Mouse (Mus musculus) ES-Bruce4 (cell line): ENCODE measurements around the gene Ulk4. TPM values are rescaled to one million over a fixed set of nuclear protein-coding genes. Genes with fewer than 3 reads are reported as not detected.

ENCODE experiments used
- H3K27ac ChIP-seq: 2 replicates; pipeline ENCODE4 v1.5.1; 2012; ENCODE audit warnings: low read length, inconsistent platforms; ENCODE audit not compliant: insufficient read depth
- H3K27me3 ChIP-seq: 2 replicates; pipeline ENCODE4 v1.6.1; 2012; ENCODE audit warnings: mild to moderate bottlenecking, low read length, inconsistent platforms; ENCODE audit not compliant: control insufficient read depth, poor library complexity, insufficient read depth, severe bottlenecking
- H3K36me3 ChIP-seq: 2 replicates; pipeline ENCODE4 v1.6.1; 2012; ENCODE audit warnings: inconsistent platforms, mild to moderate bottlenecking, low read length, moderate library complexity; ENCODE audit not compliant: control insufficient read depth, poor library complexity, insufficient read depth, severe bottlenecking
- H3K4me1 ChIP-seq: one replicate; pipeline ENCODE4 v1.8.1; 2011; ENCODE audit warnings: low read length; ENCODE audit not compliant: control insufficient read depth, insufficient read depth
- H3K4me3 ChIP-seq: 2 replicates; pipeline ENCODE4 v1.5.1; 2011; ENCODE audit warnings: low read depth, mild to moderate bottlenecking, low read length
- H3K9ac ChIP-seq: 2 replicates; pipeline ENCODE4 v1.6.1; 2012; ENCODE audit warnings: low read depth, mild to moderate bottlenecking, inconsistent platforms; ENCODE audit not compliant: poor library complexity, severe bottlenecking
- H3K9me3 ChIP-seq: replicated peaks from 2 replicates; pipeline ENCODE4 v1.6.1; 2012; ENCODE audit warnings: mild to moderate bottlenecking, low read length, inconsistent platforms; ENCODE audit not compliant: control insufficient read depth, poor library complexity, insufficient read depth, severe bottlenecking
- CTCF ChIP-seq: IDR thresholded peaks from one replicate; pipeline ENCODE4 v1.8.1; 2011; ENCODE audit warnings: low read depth, low read length
- EP300 ChIP-seq: IDR thresholded peaks from 2 replicates; pipeline ENCODE4 v1.6.1; 2011; ENCODE audit warnings: low read depth, low read length; ENCODE audit not compliant: insufficient read depth
- POLR2A ChIP-seq: IDR thresholded peaks from one replicate; pipeline ENCODE4 v1.8.1; 2011; ENCODE audit warnings: low read length; ENCODE audit not compliant: insufficient read depth
- polyA plus RNA-seq: library from polyadenylated mRNA; stranded (reverse); fragments of >200 nt; gene quantifications from 2 replicates; pipeline ENCODE4 v1.2.4, GENCODE M21; 2011; ENCODE audit warnings: low read depth; ENCODE audit not compliant: missing spikeins, insufficient read depth, insufficient read length

Gene Ulk4
- polyA plus RNA-seq, 1 experiment: 3.3 TPM

DNA sequence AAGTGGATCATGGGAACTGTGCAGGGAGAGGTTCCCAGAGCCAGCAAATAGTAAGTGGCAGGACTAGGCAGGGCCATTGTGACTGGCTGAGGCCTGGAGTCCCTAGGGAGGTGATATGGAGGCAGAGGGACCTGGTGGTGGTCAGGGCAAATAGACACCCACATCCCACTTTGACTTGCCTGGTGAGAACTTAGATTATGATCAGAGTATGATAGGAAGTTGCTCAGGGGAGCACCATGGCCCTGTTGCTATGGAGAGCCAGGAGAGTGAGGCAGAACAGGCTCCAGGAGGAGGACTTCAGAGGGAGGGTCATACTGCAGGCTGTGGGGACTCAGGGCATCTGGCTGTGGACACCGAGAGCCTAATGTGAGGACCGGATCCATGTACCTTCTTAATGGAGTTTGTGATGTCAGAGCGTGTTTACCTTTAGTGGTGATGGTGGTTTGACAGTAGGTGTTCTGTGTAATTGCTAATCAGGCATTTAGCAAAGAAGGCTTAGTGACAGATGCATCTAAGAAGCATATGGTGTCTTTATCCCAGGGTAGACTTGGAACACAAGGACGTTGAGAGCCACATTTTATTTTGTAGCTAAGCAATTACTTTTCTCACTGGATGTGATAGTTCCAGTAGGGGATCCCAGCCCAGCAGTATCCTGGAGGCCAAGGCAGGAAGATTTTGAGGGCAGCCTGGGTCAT is 39.1 kb upstream of the Ulk4 start:
- H3K4me3 ChIP-seq: no peak overlapping the region
- peak overlapping the region; percentile 97 for H3K27ac ChIP-seq
- TF ChIP-seq CTCF: no peak
- TF ChIP-seq EP300: no peak
- no peak for TF ChIP-seq POLR2A

DNA sequence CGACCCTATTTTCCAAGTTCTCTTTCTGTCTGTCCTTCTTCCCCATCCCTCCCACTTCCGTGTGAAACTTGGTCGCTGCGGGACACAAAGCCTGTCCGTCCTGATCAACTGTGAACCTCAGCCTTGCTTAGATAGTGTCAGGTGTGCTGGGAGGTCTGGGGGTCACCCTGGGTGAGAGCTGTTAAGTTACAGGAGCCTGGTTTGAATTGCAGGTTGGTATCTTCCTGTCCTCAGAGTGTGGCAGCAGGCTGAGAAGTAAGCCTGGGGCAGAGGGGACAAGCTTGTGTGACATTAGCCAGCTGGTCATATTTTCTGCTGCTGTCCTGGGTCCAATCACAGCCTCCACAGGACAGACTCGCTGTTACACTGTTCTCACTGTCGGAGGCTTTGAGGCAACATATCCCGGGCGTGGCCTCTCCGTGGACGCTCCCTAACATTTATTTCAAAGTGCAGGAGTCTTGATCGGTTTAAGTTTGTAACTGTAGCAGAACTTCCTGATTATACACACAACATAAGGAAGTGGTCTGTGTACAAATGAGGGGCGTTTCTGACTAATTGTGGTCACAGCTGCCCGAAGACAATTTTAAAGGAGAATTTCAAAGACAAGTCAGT is 37.6 kb upstream of the Ulk4 start:
- H3K27me3 ChIP-seq: no peaks in the 10 kb centered on the region

More for the DNA sequence above, 39.1 kb upstream of the Ulk4 start:
- H3K9ac ChIP-seq: no peak overlapping the region
- peaks cover 15% of the 10 kb centered on the region for H3K4me1 ChIP-seq
- H3K36me3 ChIP-seq: peaks cover 7% of the 10 kb centered on the region
- H3K9me3 ChIP-seq: peaks cover 26% of the 10 kb centered on the region
- H3K27me3 ChIP-seq: no peaks in the 10 kb centered on the region

DNA sequence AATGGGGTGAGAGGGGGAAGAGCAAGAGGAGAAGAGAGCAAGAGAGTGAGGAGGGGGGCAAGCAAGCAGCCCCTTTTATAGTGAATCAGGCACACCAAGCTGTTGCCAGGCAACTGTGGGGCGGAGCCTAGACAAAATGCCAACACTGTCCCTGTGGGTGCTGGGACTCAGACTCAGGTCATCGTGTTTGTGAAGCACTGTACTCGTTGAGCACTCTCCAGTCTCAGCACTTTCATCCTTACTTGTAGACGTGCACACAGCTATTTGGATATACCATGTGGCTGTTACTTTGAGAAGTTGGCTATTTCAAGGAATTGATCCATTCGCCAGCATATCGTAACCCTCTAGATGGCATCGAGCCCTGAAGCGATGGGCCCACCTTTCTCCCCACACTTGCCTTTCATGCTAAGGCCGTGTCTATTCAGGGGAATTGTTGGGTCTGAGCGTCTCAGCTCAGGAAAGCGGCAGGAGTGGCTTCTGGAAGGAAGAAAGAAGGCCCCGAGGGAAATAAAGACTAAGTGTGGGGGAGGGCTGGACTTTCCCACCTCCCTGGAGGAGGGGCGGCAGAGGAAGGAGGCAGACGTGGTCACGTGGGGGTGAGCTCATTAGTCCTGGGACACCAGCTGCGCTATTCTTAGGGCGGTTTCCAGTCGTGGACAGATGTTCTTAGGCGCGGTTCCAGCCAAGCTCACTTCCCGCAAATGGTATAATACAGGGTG is 36.8 kb upstream of the Ulk4 start:
- H3K36me3 ChIP-seq: peaks cover 3% of the 10 kb centered on the region
- peak; percentile 99 for TF ChIP-seq EP300
- TF ChIP-seq CTCF: no peak
- H3K27me3 ChIP-seq: no peaks in the 10 kb centered on the region
- H3K4me3 ChIP-seq: peak overlapping the region; percentile 70
- H3K9ac ChIP-seq: peak overlapping the region; percentile 55
- peaks cover 24% of the 10 kb centered on the region for H3K4me1 ChIP-seq
- peaks cover 5% of the 10 kb centered on the region for H3K9me3 ChIP-seq
- peak overlapping the region; percentile 97 for H3K27ac ChIP-seq

More for the DNA sequence above, 37.6 kb upstream of the Ulk4 start:
- peaks cover 4% of the 10 kb centered on the region for H3K36me3 ChIP-seq
- H3K4me3 ChIP-seq: peak overlapping the region; percentile 70
- H3K4me1 ChIP-seq: peaks cover 21% of the 10 kb centered on the region
- no peak for TF ChIP-seq CTCF
- TF ChIP-seq EP300: no peak
- no peak for TF ChIP-seq POLR2A
- H3K9ac ChIP-seq: peak overlapping the region; percentile 55
- peaks cover 13% of the 10 kb centered on the region for H3K9me3 ChIP-seq
- peak overlapping the region; percentile 97 for H3K27ac ChIP-seq

DNA sequence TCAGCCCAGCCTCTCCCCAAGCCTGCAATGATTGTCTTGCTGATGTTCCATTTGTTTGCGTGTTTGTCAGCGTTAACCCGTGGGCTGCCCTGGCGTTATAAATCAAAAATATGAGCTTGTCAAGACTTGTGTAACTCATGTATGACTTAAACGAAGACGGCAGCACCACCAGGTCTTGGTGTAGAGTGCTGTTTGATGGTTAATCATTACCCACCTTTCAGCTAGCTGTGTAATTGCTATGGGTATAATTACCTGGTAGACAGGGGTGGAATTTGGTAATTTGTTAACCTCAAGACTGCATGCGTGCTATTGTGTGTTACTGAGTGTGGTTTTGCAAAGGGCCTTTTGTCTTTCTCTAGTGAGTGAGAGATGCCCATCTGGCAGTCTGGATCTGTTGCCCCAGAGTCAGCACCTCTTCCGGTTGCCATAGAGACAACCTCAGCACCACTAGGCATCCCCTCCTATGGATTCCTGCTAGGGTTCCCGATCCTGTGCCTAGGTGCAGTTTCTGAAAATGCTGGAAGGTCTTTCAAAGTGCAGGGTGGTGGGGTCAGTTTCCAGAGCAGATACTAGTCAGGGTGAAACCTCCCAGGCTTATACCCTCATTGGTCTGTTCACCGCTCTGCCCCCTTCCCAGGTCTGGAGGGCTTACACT is 35.4 kb upstream of the Ulk4 start:
- Histone ChIP-seq H3K9me3 (no peaks in the 10 kb centered on the region), H3K4me3 (no peak overlapping the region), H3K9ac (no peak overlapping the region), H3K36me3 (no peaks in the 10 kb centered on the region), H3K27me3 (no peaks in the 10 kb centered on the region), H3K4me1 (peaks cover 28% of the 10 kb centered on the region), H3K27ac (peak overlapping the region; percentile 39; the same call in 1 of the 2 replicates)
- TF ChIP-seq EP300 (no peak), CTCF (no peak), POLR2A (no peak)

DNA sequence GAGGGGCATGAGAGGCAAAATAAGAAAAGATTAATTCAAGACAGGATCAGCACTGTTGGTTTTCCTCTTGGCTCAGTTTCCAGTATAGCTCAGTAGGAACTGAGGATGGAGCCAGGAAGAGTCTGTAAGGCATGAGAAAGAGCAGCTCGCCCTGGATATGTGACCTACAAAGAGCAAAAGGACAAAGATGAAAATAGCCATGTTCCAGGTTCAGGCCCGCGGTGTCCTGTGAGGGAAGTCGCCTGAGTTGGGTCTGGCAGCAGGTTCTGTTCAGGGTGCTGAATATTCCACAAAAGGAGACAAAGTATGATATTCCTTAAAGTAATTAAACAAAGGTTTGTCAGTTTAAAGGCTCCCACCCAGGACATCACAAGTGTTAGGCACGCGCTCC is 34.8 kb upstream of the Ulk4 start:
- Histone ChIP-seq H3K9me3 (no peaks in the 10 kb centered on the region), H3K9ac (no peak overlapping the region), H3K36me3 (no peaks in the 10 kb centered on the region), H3K4me1 (peaks cover 24% of the 10 kb centered on the region), H3K4me3 (no peak overlapping the region), H3K27ac (no peak overlapping the region), H3K27me3 (no peaks in the 10 kb centered on the region)
- TF ChIP-seq CTCF (no peak), POLR2A (no peak), EP300 (no peak)

DNA sequence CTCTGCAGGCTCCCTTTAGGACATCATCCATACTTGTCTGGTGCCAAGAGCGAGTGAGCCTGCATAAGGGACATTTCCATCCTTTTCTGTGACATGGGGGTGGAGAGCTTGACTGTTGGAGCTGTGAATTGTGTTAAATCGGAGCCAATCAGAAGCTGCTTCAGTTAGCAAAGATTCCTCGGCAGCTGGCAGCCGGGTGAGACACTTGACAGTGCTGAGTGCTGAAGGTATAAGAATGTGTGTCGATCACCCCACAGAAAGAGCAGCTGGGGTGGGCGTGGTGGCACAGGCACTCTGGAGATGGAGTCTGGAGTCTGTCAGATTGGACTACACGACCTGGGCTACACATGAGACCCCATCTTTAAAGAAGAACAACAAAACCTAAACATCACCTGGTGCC is 33.5 kb upstream of the Ulk4 start:
- Histone ChIP-seq H3K27ac (no peak overlapping the region), H3K36me3 (no peaks in the 10 kb centered on the region), H3K9ac (no peak overlapping the region), H3K9me3 (no peaks in the 10 kb centered on the region), H3K4me3 (no peak overlapping the region), H3K27me3 (no peaks in the 10 kb centered on the region), H3K4me1 (peaks cover 19% of the 10 kb centered on the region)
- no peak for TF ChIP-seq EP300
- TF ChIP-seq POLR2A: no peak
- TF ChIP-seq CTCF: no peak
